Mouse (Mus musculus): ENCODE measurements around the gene Cav3. TPM values are rescaled to one million over a fixed set of nuclear protein-coding genes. Genes with fewer than 3 reads are reported as not detected.
A peak's percentile ranks its signal among the peaks of the same experiment; 100 is the strongest.

The Cav3 gene
- polyA plus RNA-seq, 1 experiment from 2014 or later, result 64.7 TPM

DNA sequence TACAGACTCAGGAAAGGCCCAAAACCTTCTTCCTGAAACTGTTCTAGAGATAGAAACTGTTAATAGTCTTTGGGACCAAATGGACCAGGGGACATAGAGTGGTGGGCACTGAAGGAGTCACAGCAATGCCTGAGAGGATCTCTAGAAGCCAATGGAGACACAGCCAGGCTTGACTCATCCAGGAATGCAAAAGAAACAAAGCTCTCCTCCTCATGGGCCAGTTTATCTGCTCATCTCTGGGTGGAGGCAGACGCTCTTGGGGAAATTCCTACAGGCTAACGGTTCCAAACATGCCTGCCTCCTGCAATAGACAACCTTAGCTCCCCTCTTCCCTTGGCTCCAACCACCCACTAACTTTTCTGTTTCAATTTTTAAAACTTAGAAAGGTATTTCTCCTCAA, 38.2 kb downstream of the Cav3 start:
- Histone ChIP-seq H3K4me2 (ENCODE audit: low read depth, low read length) (no peak overlapping the region), H3K27ac (replicated peaks; ENCODE audit: low read depth, low read length) (no peak overlapping the region), H3K9ac (ENCODE audit: low read depth, low read length) (no peak overlapping the region), H3K4me3 (ENCODE audit: low read depth, low read length) (no peak overlapping the region), H3K4me1 (ENCODE audit: control insufficient read depth, insufficient read depth, low read length) (no peaks in the 10 kb centered on the region), H3K27me3 (replicated peaks; ENCODE audit: control insufficient read depth, insufficient read depth, low read length) (no peaks in the 10 kb centered on the region), H3K36me3 (ENCODE audit: control insufficient read depth, insufficient read depth, low read length) (no peaks in the 10 kb centered on the region), H3K9me3 (ENCODE audit: control insufficient read depth, low read length) (no peaks in the 10 kb centered on the region)
- DNase-seq (ENCODE audit: low spot score) (no peak), ATAC-seq (ENCODE audit: low read depth) (no peak)
- 79% methylated on average over 2 of the region's 2 CpGs for WGBS

GRCm38 (mm10) chr6:112498716-112499115, 39.4 kb downstream of the Cav3 start:
- H3K4me1 ChIP-seq (ENCODE audit: control insufficient read depth, insufficient read depth, low read length), result no peaks in the 10 kb centered on the region
- H3K4me2 ChIP-seq (ENCODE audit: low read depth, low read length), result no peak overlapping the region
- H3K4me3 ChIP-seq (ENCODE audit: low read depth, low read length), result no peak overlapping the region
- WGBS, result 88% methylated on average over 3 of the region's 3 CpGs
- no peak overlapping the region for H3K27ac ChIP-seq (replicated peaks; ENCODE audit: low read depth, low read length)
- no peak for DNase-seq (ENCODE audit: low spot score)
- H3K9ac ChIP-seq (ENCODE audit: low read depth, low read length), result no peak overlapping the region
- no peak for ATAC-seq (ENCODE audit: low read depth)
- H3K27me3 ChIP-seq (replicated peaks; ENCODE audit: control insufficient read depth, insufficient read depth, low read length), result no peaks in the 10 kb centered on the region
- H3K9me3 ChIP-seq (ENCODE audit: control insufficient read depth, low read length), result no peaks in the 10 kb centered on the region
- H3K36me3 ChIP-seq (ENCODE audit: control insufficient read depth, insufficient read depth, low read length), result no peaks in the 10 kb centered on the region

- 83% methylated on average over 2 of the region's 2 CpGs for WGBS
- no peak for ATAC-seq (ENCODE audit: low read depth)
- no peaks in the 10 kb centered on the region for H3K4me1 ChIP-seq (ENCODE audit: control insufficient read depth, insufficient read depth, low read length)
- H3K27ac ChIP-seq (replicated peaks; ENCODE audit: low read depth, low read length), result no peak overlapping the region
- DNase-seq (ENCODE audit: low spot score), result no peak
- no peaks in the 10 kb centered on the region for H3K9me3 ChIP-seq (ENCODE audit: control insufficient read depth, low read length)
- no peak overlapping the region for H3K4me3 ChIP-seq (ENCODE audit: low read depth, low read length)
- H3K9ac ChIP-seq (ENCODE audit: low read depth, low read length), result no peak overlapping the region
- no peaks in the 10 kb centered on the region for H3K36me3 ChIP-seq (ENCODE audit: control insufficient read depth, insufficient read depth, low read length)
- no peaks in the 10 kb centered on the region for H3K27me3 ChIP-seq (replicated peaks; ENCODE audit: control insufficient read depth, insufficient read depth, low read length)
- no peak overlapping the region for H3K4me2 ChIP-seq (ENCODE audit: low read depth, low read length)
These were observed 40.2 kb downstream of the Cav3 start for GRCm38 (mm10) chr6:112499456-112499855.

DNA sequence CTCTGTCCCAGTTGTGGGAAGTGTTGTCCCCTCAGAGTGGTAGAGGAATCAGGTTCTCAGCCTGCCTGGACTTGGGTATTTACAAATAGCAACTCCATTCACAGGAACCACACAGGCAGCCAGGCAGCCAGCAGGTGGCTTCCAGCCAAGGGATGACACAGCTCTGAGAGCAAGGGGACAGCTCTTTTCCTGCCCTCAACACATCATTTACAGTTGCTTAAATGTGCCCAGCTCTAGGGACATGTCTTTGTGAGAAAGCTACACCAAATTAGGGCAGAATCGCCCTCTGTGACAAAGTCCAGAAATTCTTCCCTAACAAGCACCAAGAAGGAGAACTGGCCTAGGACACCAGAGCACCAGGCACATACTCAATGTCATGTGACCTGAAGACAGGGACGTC, 41.9 kb downstream of the Cav3 start:
- DNase-seq (ENCODE audit: low spot score) (no peak), ATAC-seq (ENCODE audit: low read depth) (no peak)
- Histone ChIP-seq H3K9me3 (ENCODE audit: control insufficient read depth, low read length) (no peaks in the 10 kb centered on the region), H3K4me3 (ENCODE audit: low read depth, low read length) (no peak overlapping the region), H3K4me2 (ENCODE audit: low read depth, low read length) (no peak overlapping the region), H3K36me3 (ENCODE audit: control insufficient read depth, insufficient read depth, low read length) (no peaks in the 10 kb centered on the region), H3K4me1 (ENCODE audit: control insufficient read depth, insufficient read depth, low read length) (no peaks in the 10 kb centered on the region), H3K27ac (replicated peaks; ENCODE audit: low read depth, low read length) (no peak overlapping the region), H3K9ac (ENCODE audit: low read depth, low read length) (no peak overlapping the region), H3K27me3 (replicated peaks; ENCODE audit: control insufficient read depth, insufficient read depth, low read length) (no peaks in the 10 kb centered on the region)
- WGBS, result 75% methylated on average over 2 of the region's 2 CpGs

DNA sequence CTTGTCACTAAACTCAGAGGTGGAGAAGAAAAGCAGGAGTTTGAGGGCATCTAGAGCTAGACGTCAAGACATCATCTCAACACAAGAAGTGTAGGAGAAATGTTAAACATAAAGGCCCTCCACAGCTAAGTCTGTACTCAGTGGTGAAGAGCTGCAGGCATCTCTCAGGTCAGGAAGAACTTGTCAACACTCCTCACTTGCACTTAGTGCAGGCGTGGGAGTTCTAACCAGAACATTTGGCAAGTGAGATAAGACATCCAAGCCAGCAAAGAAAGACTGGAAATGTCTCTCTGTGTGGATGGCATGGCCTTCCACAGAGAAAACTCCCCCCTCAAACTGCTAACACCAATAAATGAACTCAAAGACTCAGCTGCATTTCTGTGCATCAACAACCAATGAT, 48.3 kb downstream of the Cav3 start:
- Histone ChIP-seq H3K4me2 (ENCODE audit: low read depth, low read length) (no peak overlapping the region), H3K4me1 (ENCODE audit: control insufficient read depth, insufficient read depth, low read length) (peaks cover 4% of the 10 kb centered on the region; the same call in 1 of the 2 replicates), H3K4me3 (ENCODE audit: low read depth, low read length) (no peak overlapping the region), H3K27me3 (replicated peaks; ENCODE audit: control insufficient read depth, insufficient read depth, low read length) (no peaks in the 10 kb centered on the region), H3K9ac (ENCODE audit: low read depth, low read length) (no peak overlapping the region), H3K36me3 (ENCODE audit: control insufficient read depth, insufficient read depth, low read length) (no peaks in the 10 kb centered on the region), H3K9me3 (ENCODE audit: control insufficient read depth, low read length) (0 out of 2 replicates have a peak, but pooled peaks cover 3% of the 10 kb centered on the region), H3K27ac (replicated peaks; ENCODE audit: low read depth, low read length) (no peak overlapping the region)
- WGBS, result 69% methylated on average over 2 of the region's 2 CpGs
- no peak for ATAC-seq (ENCODE audit: low read depth)
- DNase-seq (ENCODE audit: low spot score), result no peak

DNA sequence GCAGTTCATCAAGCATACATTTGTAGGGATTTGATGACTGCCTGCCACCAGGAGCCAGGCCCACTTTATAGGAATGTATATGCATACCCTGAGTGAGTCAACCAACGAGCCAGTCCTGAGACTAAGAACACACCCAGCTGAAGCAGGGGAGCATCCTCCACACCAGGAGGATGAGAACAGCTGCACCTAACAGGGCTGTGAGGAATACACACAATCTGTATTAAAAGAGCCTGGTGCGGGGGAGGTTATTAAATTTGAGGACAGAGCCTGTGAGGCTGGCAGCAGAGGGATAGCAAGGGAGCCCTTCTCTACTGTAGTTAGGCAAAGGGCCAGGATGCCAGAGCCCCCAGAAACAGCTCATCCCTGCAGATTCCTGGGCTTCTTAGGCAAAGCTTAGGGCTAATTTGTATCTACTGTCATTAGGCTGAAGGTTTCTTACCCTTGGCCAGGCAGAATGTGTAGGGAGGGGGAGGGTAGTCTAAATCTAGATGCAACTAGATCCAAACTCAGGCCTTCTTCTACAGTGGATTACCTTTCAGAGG, 50.4 kb downstream of the Cav3 start:
- Histone ChIP-seq H3K9ac (ENCODE audit: low read depth, low read length) (no peak overlapping the region), H3K36me3 (ENCODE audit: control insufficient read depth, insufficient read depth, low read length) (no peaks in the 10 kb centered on the region), H3K4me1 (ENCODE audit: control insufficient read depth, insufficient read depth, low read length) (peaks cover 4% of the 10 kb centered on the region; the same call in 1 of the 2 replicates), H3K27me3 (replicated peaks; ENCODE audit: control insufficient read depth, insufficient read depth, low read length) (no peaks in the 10 kb centered on the region), H3K4me2 (ENCODE audit: low read depth, low read length) (no peak overlapping the region), H3K27ac (replicated peaks; ENCODE audit: low read depth, low read length) (no peak overlapping the region), H3K9me3 (ENCODE audit: control insufficient read depth, low read length) (0 out of 2 replicates have a peak, but pooled peaks cover 3% of the 10 kb centered on the region), H3K4me3 (ENCODE audit: low read depth, low read length) (no peak overlapping the region)
- 59% methylated on average over 2 of the region's 2 CpGs for WGBS
- ATAC-seq (ENCODE audit: low read depth) (no peak), DNase-seq (ENCODE audit: low spot score) (no peak)

DNA sequence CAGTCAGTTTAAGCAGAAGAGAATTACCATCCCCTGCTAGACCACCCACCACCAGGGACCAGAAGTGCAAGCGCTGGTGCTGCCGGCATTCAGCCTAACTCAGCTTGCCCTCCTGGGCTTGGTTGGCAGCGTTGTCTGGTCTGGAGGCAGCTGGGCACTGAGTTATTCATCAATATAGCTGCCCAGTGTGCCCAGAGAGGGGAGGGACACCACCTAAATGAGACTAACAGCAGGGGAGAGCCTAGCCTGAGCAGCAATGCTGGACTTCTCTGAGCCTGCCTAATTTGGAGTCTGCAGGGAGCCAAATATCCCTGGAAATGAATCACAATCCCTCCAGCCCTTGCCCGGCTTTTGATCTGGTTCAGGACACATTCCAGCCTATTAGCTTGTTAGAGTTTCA, 51.0 kb downstream of the Cav3 start:
- ATAC-seq (ENCODE audit: low read depth), result no peak
- Histone ChIP-seq H3K4me2 (ENCODE audit: low read depth, low read length) (no peak overlapping the region), H3K4me3 (ENCODE audit: low read depth, low read length) (no peak overlapping the region), H3K36me3 (ENCODE audit: control insufficient read depth, insufficient read depth, low read length) (no peaks in the 10 kb centered on the region), H3K9ac (ENCODE audit: low read depth, low read length) (no peak overlapping the region), H3K4me1 (ENCODE audit: control insufficient read depth, insufficient read depth, low read length) (peaks cover 4% of the 10 kb centered on the region; the same call in 1 of the 2 replicates), H3K9me3 (ENCODE audit: control insufficient read depth, low read length) (0 out of 2 replicates have a peak, but pooled peaks cover 3% of the 10 kb centered on the region), H3K27me3 (replicated peaks; ENCODE audit: control insufficient read depth, insufficient read depth, low read length) (no peaks in the 10 kb centered on the region), H3K27ac (replicated peaks; ENCODE audit: low read depth, low read length) (no peak overlapping the region)
- WGBS, result 33% methylated on average over 4 of the region's 4 CpGs
- DNase-seq (ENCODE audit: low spot score), result no peak

DNA sequence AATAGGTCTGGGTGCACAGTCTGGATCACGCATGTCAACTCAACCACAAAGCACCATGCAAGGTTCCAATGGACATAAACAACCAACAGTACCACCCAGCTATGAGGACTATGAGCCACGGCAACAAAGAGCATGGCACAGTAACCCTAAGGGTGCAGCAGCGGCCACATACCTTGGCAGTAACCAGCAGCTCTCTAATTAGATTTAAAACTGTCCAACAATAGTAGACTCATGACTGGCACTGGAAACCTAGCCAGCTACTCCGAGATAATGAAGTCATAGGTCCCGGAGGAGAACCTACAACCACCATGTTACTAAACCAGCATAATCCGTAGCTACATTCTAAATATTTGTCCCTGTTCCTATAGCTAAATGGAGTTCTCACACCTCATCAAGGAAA, 55.3 kb downstream of the Cav3 start:
- no peaks in the 10 kb centered on the region for H3K36me3 ChIP-seq (ENCODE audit: control insufficient read depth, insufficient read depth, low read length)
- H3K27me3 ChIP-seq (replicated peaks; ENCODE audit: control insufficient read depth, insufficient read depth, low read length), result no peaks in the 10 kb centered on the region
- no peak for DNase-seq (ENCODE audit: low spot score)
- no peaks in the 10 kb centered on the region for H3K9me3 ChIP-seq (ENCODE audit: control insufficient read depth, low read length)
- no peak overlapping the region for H3K9ac ChIP-seq (ENCODE audit: low read depth, low read length)
- H3K4me3 ChIP-seq (ENCODE audit: low read depth, low read length), result no peak overlapping the region
- peaks cover 4% of the 10 kb centered on the region; the same call in 1 of the 2 replicates for H3K4me1 ChIP-seq (ENCODE audit: control insufficient read depth, insufficient read depth, low read length)
- 91% methylated on average over 6 of the region's 6 CpGs for WGBS
- no peak for ATAC-seq (ENCODE audit: low read depth)
- H3K4me2 ChIP-seq (ENCODE audit: low read depth, low read length), result no peak overlapping the region
- H3K27ac ChIP-seq (replicated peaks; ENCODE audit: low read depth, low read length), result no peak overlapping the region

DNA sequence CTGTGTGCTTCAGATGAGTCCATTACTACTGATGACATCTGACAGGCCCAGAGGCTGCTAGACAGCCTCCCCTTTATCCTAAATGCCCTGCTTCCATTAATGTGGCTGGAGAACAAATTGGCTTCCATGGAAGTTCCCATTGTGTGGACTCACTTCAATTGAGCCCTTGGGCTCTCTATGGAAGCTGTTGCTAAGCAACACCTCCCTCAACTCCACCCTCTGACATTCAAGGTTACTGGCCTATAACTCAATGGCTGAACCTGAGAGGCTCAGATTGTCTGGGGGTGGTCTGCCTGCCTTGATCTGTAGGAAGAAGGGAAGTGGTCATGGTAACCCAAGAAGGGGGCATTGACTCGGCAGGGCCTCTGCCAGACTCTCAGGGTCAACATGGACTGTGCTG, 57.2 kb downstream of the Cav3 start:
- H3K4me2 ChIP-seq (ENCODE audit: low read depth, low read length), result no peak overlapping the region
- no peaks in the 10 kb centered on the region for H3K9me3 ChIP-seq (ENCODE audit: control insufficient read depth, low read length)
- DNase-seq (ENCODE audit: low spot score) (peak; percentile 62), ATAC-seq (ENCODE audit: low read depth) (peak; percentile 72; the same call in 1 of the 2 replicates)
- H3K4me3 ChIP-seq (ENCODE audit: low read depth, low read length), result no peak overlapping the region
- no peaks in the 10 kb centered on the region for H3K27me3 ChIP-seq (replicated peaks; ENCODE audit: control insufficient read depth, insufficient read depth, low read length)
- 9% methylated on average over 1 of the region's 1 CpGs for WGBS
- H3K4me1 ChIP-seq (ENCODE audit: control insufficient read depth, insufficient read depth, low read length), result no peaks in the 10 kb centered on the region
- no peak overlapping the region for H3K9ac ChIP-seq (ENCODE audit: low read depth, low read length)
- no peaks in the 10 kb centered on the region for H3K36me3 ChIP-seq (ENCODE audit: control insufficient read depth, insufficient read depth, low read length)
- H3K27ac ChIP-seq (replicated peaks; ENCODE audit: low read depth, low read length), result no peak overlapping the region

Measured in embryonic facial prominence, embryonic 14.5 days (tissue).